Mouse (Mus musculus): ENCODE measurements around the gene Ssxb2. TPM values are rescaled to one million over a fixed set of nuclear protein-coding genes. Genes with fewer than 3 reads are reported as not detected.

Gene Ssxb2
- not detected in 2 replicates for polyA plus RNA-seq (2012; rRNA removed)

GRCm38 (mm10) chrX:8461626-8462025 lies at the start of gene Ssxb2:
TSS of gene Ssxb2 (minus strand) at chrX:8461726.

GRCm38 (mm10) chrX:8413005-8413404 lies 48.5 kb downstream of the Ssxb2 start, which contains the start of gene Ssxb1:
TSS of gene Ssxb1 (plus strand) at chrX:8413305.

Other genes with a start within 250 kb of the Ssxb2 start
- gene Ftsj1, start 209.3 kb downstream of the Ssxb2 start, polyA plus RNA-seq (2012; rRNA removed), result 42.2 and 45.3 TPM in 2 replicates
- gene Slc38a5, start 190.6 kb downstream of the Ssxb2 start, polyA plus RNA-seq (2012; rRNA removed), result 25.6 and 27.5 TPM in 2 replicates
- gene Ssxb10, start 134.3 kb downstream of the Ssxb2 start, polyA plus RNA-seq (2012; rRNA removed), result not detected in 2 replicates
- gene Ssxb9, start 94.7 kb downstream of the Ssxb2 start, polyA plus RNA-seq (2012; rRNA removed), result not detected in 2 replicates
- gene Ssxb1, start 48.4 kb downstream of the Ssxb2 start, polyA plus RNA-seq (2012; rRNA removed), result not detected in 2 replicates
- gene Gm14459, start 63.2 kb upstream of the Ssxb2 start, polyA plus RNA-seq (2012; rRNA removed), result not detected in 2 replicates
- gene Ssxb6, start 86.5 kb upstream of the Ssxb2 start, polyA plus RNA-seq (2012; rRNA removed), result not detected in 2 replicates
- gene Ssxb3, start 130.1 kb upstream of the Ssxb2 start, polyA plus RNA-seq (2012; rRNA removed), result not detected in 2 replicates
- gene Ssxb8, start 229.1 kb upstream of the Ssxb2 start, polyA plus RNA-seq (2012; rRNA removed), result not detected in 2 replicates

Measured in central nervous system, embryonic 14 days (tissue).